Mouse (Mus musculus): ENCODE measurements around the gene Polm. TPM values are rescaled to one million over a fixed set of nuclear protein-coding genes. Genes with fewer than 3 reads are reported as not detected.

Gene Polm
- polyA plus RNA-seq, 1 experiment from 2014 or later, result 7.0 TPM

GRCm38 (mm10) chr11:5790431-5790830 lies 47.4 kb downstream of the Polm start:
- Histone ChIP-seq H3K4me3 (ENCODE audit: low read depth, low read length) (no peak overlapping the region), H3K9me3 (replicated peaks; ENCODE audit: control insufficient read depth, low read length) (no peaks in the 10 kb centered on the region), H3K27ac (replicated peaks; ENCODE audit: low read depth, low read length) (no peak overlapping the region), H3K4me1 (ENCODE audit: control insufficient read depth, insufficient read depth, low read length) (0 out of 2 replicates have a peak, but pooled peaks cover 7% of the 10 kb centered on the region), H3K36me3 (replicated peaks; ENCODE audit: control insufficient read depth, insufficient read depth, low read depth, low read length) (peaks cover 5% of the 10 kb centered on the region; the same call in 1 of the 2 replicates), H3K27me3 (ENCODE audit: control insufficient read depth, insufficient read depth, low read length) (no peaks in the 10 kb centered on the region), H3K9ac (replicated peaks; ENCODE audit: low read length) (no peak overlapping the region), H3K4me2 (ENCODE audit: low read depth, low read length) (no peak overlapping the region)
- ATAC-seq (replicated peaks; ENCODE audit: insufficient number of reproducible peaks, low FRiP score, low TSS enrichment, low read depth) (no peak), DNase-seq (ENCODE audit: low spot score) (no peak)
- WGBS, result 92% methylated on average over 1 of the region's 1 CpGs

DNA sequence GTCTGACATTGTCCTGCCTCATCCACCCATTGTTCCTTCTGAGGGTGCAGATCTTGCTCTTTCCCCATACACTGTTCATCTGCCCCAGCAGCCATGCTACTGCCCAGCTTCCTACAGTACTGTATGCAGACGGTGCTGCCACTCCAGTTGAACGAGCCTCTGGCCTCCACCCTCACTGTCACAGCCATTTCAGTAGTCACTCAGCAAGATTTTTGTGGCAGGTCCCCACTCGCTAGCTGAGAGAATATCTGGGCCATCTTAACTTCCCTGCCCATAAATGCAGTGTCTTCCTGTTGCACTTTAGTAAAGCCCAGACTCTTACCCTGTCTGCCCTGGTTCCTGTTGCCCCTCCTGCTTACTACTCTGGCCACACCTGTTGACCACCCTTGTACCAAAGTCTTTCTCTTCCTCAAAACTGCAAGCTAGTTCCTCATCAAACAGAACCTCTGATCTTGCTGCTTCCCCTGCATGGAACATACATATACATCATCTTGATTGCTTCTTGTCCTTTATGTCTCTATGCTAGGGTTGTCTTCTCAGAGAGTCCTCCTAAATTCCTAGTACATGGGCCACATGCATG lies 48.0 kb downstream of the Polm start:
- peaks cover 5% of the 10 kb centered on the region; the same call in 1 of the 2 replicates for H3K36me3 ChIP-seq (replicated peaks; ENCODE audit: control insufficient read depth, insufficient read depth, low read depth, low read length)
- WGBS, result 87% methylated on average over 3 of the region's 3 CpGs
- H3K9me3 ChIP-seq (replicated peaks; ENCODE audit: control insufficient read depth, low read length), result no peaks in the 10 kb centered on the region
- 0 out of 2 replicates have a peak, but pooled peaks cover 7% of the 10 kb centered on the region for H3K4me1 ChIP-seq (ENCODE audit: control insufficient read depth, insufficient read depth, low read length)
- no peak overlapping the region for H3K27ac ChIP-seq (replicated peaks; ENCODE audit: low read depth, low read length)
- H3K4me2 ChIP-seq (ENCODE audit: low read depth, low read length), result peak overlapping the region; percentile 82; the same call in 1 of the 2 replicates
- DNase-seq (ENCODE audit: low spot score), result no peak
- no peak overlapping the region for H3K4me3 ChIP-seq (ENCODE audit: low read depth, low read length)
- H3K9ac ChIP-seq (replicated peaks; ENCODE audit: low read length), result peak overlapping the region; percentile 83; the same call in 1 of the 2 replicates
- ATAC-seq (replicated peaks; ENCODE audit: insufficient number of reproducible peaks, low FRiP score, low TSS enrichment, low read depth), result no peak; the same call in 1 of the 2 replicates
- H3K27me3 ChIP-seq (ENCODE audit: control insufficient read depth, insufficient read depth, low read length), result no peaks in the 10 kb centered on the region

- no peaks in the 10 kb centered on the region for H3K27me3 ChIP-seq (ENCODE audit: control insufficient read depth, insufficient read depth, low read length)
- WGBS, result 74% methylated on average over 6 of the region's 6 CpGs
- H3K36me3 ChIP-seq (replicated peaks; ENCODE audit: control insufficient read depth, insufficient read depth, low read depth, low read length), result peaks cover 5% of the 10 kb centered on the region; the same call in 1 of the 2 replicates
- ATAC-seq (replicated peaks; ENCODE audit: insufficient number of reproducible peaks, low FRiP score, low TSS enrichment, low read depth) (peak; percentile 9; the same call in 1 of the 2 replicates), DNase-seq (ENCODE audit: low spot score) (no peak)
- peak overlapping the region; percentile 82 for H3K4me2 ChIP-seq (ENCODE audit: low read depth, low read length)
- H3K4me1 ChIP-seq (ENCODE audit: control insufficient read depth, insufficient read depth, low read length), result 0 out of 2 replicates have a peak, but pooled peaks cover 7% of the 10 kb centered on the region
- peak overlapping the region; percentile 88 for H3K4me3 ChIP-seq (ENCODE audit: low read depth, low read length)
- no peaks in the 10 kb centered on the region for H3K9me3 ChIP-seq (replicated peaks; ENCODE audit: control insufficient read depth, low read length)
- no peak overlapping the region for H3K27ac ChIP-seq (replicated peaks; ENCODE audit: low read depth, low read length)
- peak overlapping the region; percentile 83 for H3K9ac ChIP-seq (replicated peaks; ENCODE audit: low read length)
These were observed 48.6 kb downstream of the Polm start for GRCm38 (mm10) chr11:5789071-5789753.

GRCm38 (mm10) chr11:5788056-5789014 lies 49.5 kb downstream of the Polm start, which contains the start of gene Dbnl:
Gene Dbnl, plus strand, starts transcription at chr11:5788488.
- Histone ChIP-seq H3K4me1 (ENCODE audit: control insufficient read depth, insufficient read depth, low read length) (0 out of 2 replicates have a peak, but pooled peaks cover 7% of the 10 kb centered on the region), H3K27ac (replicated peaks; ENCODE audit: low read depth, low read length) (peak within 1 kb of the TSS; percentile 65), H3K36me3 (replicated peaks; ENCODE audit: control insufficient read depth, insufficient read depth, low read depth, low read length) (peaks cover 3% of the 10 kb centered on the region; the same call in 1 of the 2 replicates), H3K9ac (replicated peaks; ENCODE audit: low read length) (peak within 1 kb of the TSS; percentile 83), H3K9me3 (replicated peaks; ENCODE audit: control insufficient read depth, low read length) (no peaks in the 10 kb centered on the region), H3K27me3 (ENCODE audit: control insufficient read depth, insufficient read depth, low read length) (no peaks in the 10 kb centered on the region), H3K4me3 (ENCODE audit: low read depth, low read length) (peak within 1 kb of the TSS; percentile 88), H3K4me2 (ENCODE audit: low read depth, low read length) (peak within 1 kb of the TSS; percentile 82)
- under 1% methylated on average over 74 of the region's 74 CpGs for WGBS
- DNase-seq (ENCODE audit: low spot score), result peak; percentile 98
- peak; percentile 94 for ATAC-seq (replicated peaks; ENCODE audit: insufficient number of reproducible peaks, low FRiP score, low TSS enrichment, low read depth)

GRCm38 (mm10) chr11:5787671-5788055 lies 50.2 kb downstream of the Polm start:
- no peaks in the 10 kb centered on the region for H3K27me3 ChIP-seq (ENCODE audit: control insufficient read depth, insufficient read depth, low read length)
- peak overlapping the region; percentile 88 for H3K4me3 ChIP-seq (ENCODE audit: low read depth, low read length)
- 39% methylated on average over 8 of the region's 8 CpGs for WGBS
- peak overlapping the region; percentile 82 for H3K4me2 ChIP-seq (ENCODE audit: low read depth, low read length)
- ATAC-seq (replicated peaks; ENCODE audit: insufficient number of reproducible peaks, low FRiP score, low TSS enrichment, low read depth) (no peak), DNase-seq (ENCODE audit: low spot score) (no peak)
- H3K9ac ChIP-seq (replicated peaks; ENCODE audit: low read length), result peak overlapping the region; percentile 83
- no peak overlapping the region for H3K27ac ChIP-seq (replicated peaks; ENCODE audit: low read depth, low read length)
- peaks cover 2% of the 10 kb centered on the region; the same call in 1 of the 2 replicates for H3K36me3 ChIP-seq (replicated peaks; ENCODE audit: control insufficient read depth, insufficient read depth, low read depth, low read length)
- 0 out of 2 replicates have a peak, but pooled peaks cover 7% of the 10 kb centered on the region for H3K4me1 ChIP-seq (ENCODE audit: control insufficient read depth, insufficient read depth, low read length)
- H3K9me3 ChIP-seq (replicated peaks; ENCODE audit: control insufficient read depth, low read length), result no peaks in the 10 kb centered on the region

DNA sequence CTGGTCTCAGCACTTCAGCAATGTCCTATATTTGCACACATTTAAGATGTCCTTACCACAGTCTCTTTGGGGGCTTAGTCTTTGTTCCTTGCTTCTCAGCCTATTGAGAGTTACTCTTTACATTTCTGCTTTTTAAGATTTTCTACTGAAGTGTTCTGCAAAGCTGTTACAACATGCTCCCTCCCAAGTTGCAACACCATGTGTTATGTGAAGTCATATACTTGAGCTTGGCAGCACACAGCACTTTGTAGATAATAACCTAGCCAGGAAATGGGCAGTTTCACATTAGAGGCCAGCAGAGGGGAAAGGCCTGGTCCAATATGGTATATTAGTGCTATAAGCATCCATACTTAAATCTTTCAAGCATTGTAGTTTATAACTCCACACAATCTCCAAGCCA lies 52.1 kb downstream of the Polm start:
- Histone ChIP-seq H3K9me3 (replicated peaks; ENCODE audit: control insufficient read depth, low read length) (no peaks in the 10 kb centered on the region), H3K4me2 (ENCODE audit: low read depth, low read length) (no peak overlapping the region), H3K4me3 (ENCODE audit: low read depth, low read length) (no peak overlapping the region), H3K36me3 (replicated peaks; ENCODE audit: control insufficient read depth, insufficient read depth, low read depth, low read length) (no peaks in the 10 kb centered on the region), H3K4me1 (ENCODE audit: control insufficient read depth, insufficient read depth, low read length) (0 out of 2 replicates have a peak, but pooled peaks cover 7% of the 10 kb centered on the region), H3K9ac (replicated peaks; ENCODE audit: low read length) (no peak overlapping the region), H3K27me3 (ENCODE audit: control insufficient read depth, insufficient read depth, low read length) (no peaks in the 10 kb centered on the region), H3K27ac (replicated peaks; ENCODE audit: low read depth, low read length) (no peak overlapping the region)
- no peak for ATAC-seq (replicated peaks; ENCODE audit: insufficient number of reproducible peaks, low FRiP score, low TSS enrichment, low read depth)
- DNase-seq (ENCODE audit: low spot score), result no peak

- Histone ChIP-seq H3K36me3 (replicated peaks; ENCODE audit: control insufficient read depth, insufficient read depth, low read depth, low read length) (no peaks in the 10 kb centered on the region), H3K9ac (replicated peaks; ENCODE audit: low read length) (no peak overlapping the region), H3K4me1 (ENCODE audit: control insufficient read depth, insufficient read depth, low read length) (no peaks in the 10 kb centered on the region), H3K9me3 (replicated peaks; ENCODE audit: control insufficient read depth, low read length) (no peaks in the 10 kb centered on the region), H3K27ac (replicated peaks; ENCODE audit: low read depth, low read length) (no peak overlapping the region), H3K4me2 (ENCODE audit: low read depth, low read length) (no peak overlapping the region), H3K27me3 (ENCODE audit: control insufficient read depth, insufficient read depth, low read length) (no peaks in the 10 kb centered on the region), H3K4me3 (ENCODE audit: low read depth, low read length) (no peak overlapping the region)
- ATAC-seq (replicated peaks; ENCODE audit: insufficient number of reproducible peaks, low FRiP score, low TSS enrichment, low read depth) (no peak), DNase-seq (ENCODE audit: low spot score) (no peak)
- 76% methylated on average over 8 of the region's 8 CpGs for WGBS
These were observed 55.4 kb downstream of the Polm start for GRCm38 (mm10) chr11:5782199-5782944.

Data from embryonic facial prominence, embryonic 11.5 days (tissue).